Mouse (Mus musculus) heart, postnatal 0 days (tissue): ENCODE measurements around the gene Snx29.
"Not testable (repeated sequence)": the region's sequence is repeated elsewhere in the genome, so short reads cannot be mapped to it uniquely, and the experiment has no call there.

ENCODE experiments used
- CTCF ChIP-seq: IDR thresholded peaks from 2 replicates; pipeline ENCODE4 v1.5.1; 2016; ENCODE audit warnings: antibody characterized with exemption, control low read depth, low read depth
- EP300 ChIP-seq: IDR thresholded peaks from 2 replicates; pipeline ENCODE4 v1.6.1; 2016; ENCODE audit warnings: antibody characterized with exemption, low read depth

DNA sequence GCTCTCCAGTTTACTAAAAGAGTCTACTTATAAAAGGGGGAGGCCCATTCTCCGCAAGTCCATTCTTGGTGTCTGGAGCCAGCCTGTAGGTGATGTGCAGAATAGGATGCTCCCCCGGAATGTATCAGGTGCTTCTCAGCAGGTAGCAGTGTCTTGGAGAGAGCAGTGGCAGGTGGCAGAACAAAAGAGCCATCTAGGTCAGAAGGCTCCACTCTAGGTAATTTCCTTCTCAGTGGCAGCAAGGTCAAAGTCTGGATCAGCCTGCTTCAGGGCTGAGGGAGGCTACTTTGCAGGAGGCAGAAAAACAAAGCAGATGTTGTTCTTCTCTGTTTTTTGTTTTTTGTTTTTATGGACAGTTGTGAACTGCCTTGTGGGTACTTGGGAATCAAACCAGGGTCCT lies 37.9 kb downstream of the Snx29 start:
- TF ChIP-seq CTCF, EP300: not testable (repeated sequence)
